Mouse (Mus musculus): ENCODE measurements around the gene Nf2. TPM values are rescaled to one million over a fixed set of nuclear protein-coding genes. Genes with fewer than 3 reads are reported as not detected.

Gene Nf2
- total and polyA plus RNA-seq, 3 experiments, result 45.2 to 103 (median 50.7) TPM

DNA sequence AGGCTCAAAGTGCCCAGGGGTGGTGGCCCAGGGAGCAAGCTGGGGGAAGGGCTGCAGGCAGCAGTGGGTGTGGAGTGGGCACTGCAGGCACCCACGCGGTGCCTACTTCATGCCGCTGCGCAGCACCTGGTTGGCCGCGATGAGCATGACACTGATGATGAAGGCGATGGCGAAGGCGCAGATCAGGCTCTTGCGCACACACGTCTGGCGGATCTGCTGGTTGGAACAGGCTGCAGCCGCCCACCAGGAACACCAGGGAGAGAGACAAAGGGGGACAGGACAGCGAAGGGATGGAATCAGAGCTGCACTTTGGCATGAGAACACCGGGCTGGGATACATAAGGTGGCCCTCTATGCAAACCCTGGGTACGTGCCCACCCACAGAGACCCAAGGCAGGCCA is 110.6 kb downstream of the Nf2 start:
- DNase-seq (ENCODE audit: extremely low read depth), result no peak
- dilution Hi-C loops (cut with MboI; ENCODE audit: extremely low pct_ligation_motif_present, extremely low pct_unique_long_range_greater_than_20kb, low sequenced_read_pairs), result no loop called here
- Histone ChIP-seq H3K4me3 (replicated peaks in 1 of 3; ENCODE audit: low read depth in 2 of 3, low read length in 2 of 3, poor library complexity in 1 of 3) (no peak overlapping the region), H3K9me3 (replicated peaks; ENCODE audit: low read length) (no peaks in the 10 kb centered on the region), H3K27ac (ENCODE audit: insufficient read depth, low read depth) (no peak overlapping the region), H3K36me3 (replicated peaks in 1 of 2; ENCODE audit: control insufficient read depth in 1 of 2, insufficient read depth in 1 of 2, low read length in 1 of 2) (peaks cover 21 to 50% of the 10 kb centered on the region in 2 experiments), H3K27me3 (replicated peaks) (no peaks in the 10 kb centered on the region), H3K79me2 (replicated peaks; ENCODE audit: control insufficient read depth, extremely low read depth, insufficient read depth, poor library complexity, severe bottlenecking) (no peaks in the 10 kb centered on the region), H3K9ac (ENCODE audit: insufficient read depth, low read depth) (no peak overlapping the region), H3K4me1 (ENCODE audit: control insufficient read depth in 1 of 2, insufficient read depth in 2 of 2) (peaks cover 8 to 35% of the 10 kb centered on the region in 2 experiments), H3K4me2 (ENCODE audit: insufficient read depth, low read depth, poor library complexity, severe bottlenecking) (no peak overlapping the region)
- TF ChIP-seq TCF12 (IDR thresholded peaks at IDR 0.05; ENCODE audit: low read depth, low read length), result no peak
- no peak for TF ChIP-seq NRF1 (IDR thresholded peaks at IDR 0.05; ENCODE audit: low read depth, low read length)
- TF ChIP-seq MAX (IDR thresholded peaks at IDR 0.05; ENCODE audit: low read length), result no peak
- TF ChIP-seq SIN3A (IDR thresholded peaks at IDR 0.05; ENCODE audit: low read length), result no peak
- no peak for TF ChIP-seq ZMIZ1 (IDR thresholded peaks at IDR 0.05; ENCODE audit: low read depth, low read length)
- TF ChIP-seq E2F4 (IDR thresholded peaks at IDR 0.05; ENCODE audit: insufficient replicate concordance, low read depth, low read length), result no peak
- TF ChIP-seq TBP (conservative IDR thresholded peaks at IDR 0.05; ENCODE audit: low read depth, low read length), result no peak
- no peak for TF ChIP-seq CHD1 (IDR thresholded peaks at IDR 0.05; ENCODE audit: low read depth, low read length)
- TF ChIP-seq RCOR1 (conservative IDR thresholded peaks at IDR 0.05; ENCODE audit: low read depth, low read length), result no peak
- no peak for TF ChIP-seq MYC (IDR thresholded peaks at IDR 0.05; ENCODE audit: low read depth, low read length)
- TF ChIP-seq PAX5 (IDR thresholded peaks at IDR 0.05; ENCODE audit: low read length), result no peak
- TF ChIP-seq ZNF384 (IDR thresholded peaks at IDR 0.05; ENCODE audit: low read depth, low read length), result no peak
- no peak for TF ChIP-seq SMC3 (IDR thresholded peaks at IDR 0.05; ENCODE audit: low read depth, low read length)
- no peak for TF ChIP-seq HCFC1 (IDR thresholded peaks at IDR 0.05; ENCODE audit: low read depth, low read length)
- in situ Hi-C loops (cut with MboI; ENCODE audit: low pct_ligation_motif_present, low pct_unique_long_range_greater_than_20kb, low sequenced_read_pairs), result loop anchor here (5.0 kb wide), 1 partner anchor 34 kb away; no protein-coding TSS in a partner anchor

DNA sequence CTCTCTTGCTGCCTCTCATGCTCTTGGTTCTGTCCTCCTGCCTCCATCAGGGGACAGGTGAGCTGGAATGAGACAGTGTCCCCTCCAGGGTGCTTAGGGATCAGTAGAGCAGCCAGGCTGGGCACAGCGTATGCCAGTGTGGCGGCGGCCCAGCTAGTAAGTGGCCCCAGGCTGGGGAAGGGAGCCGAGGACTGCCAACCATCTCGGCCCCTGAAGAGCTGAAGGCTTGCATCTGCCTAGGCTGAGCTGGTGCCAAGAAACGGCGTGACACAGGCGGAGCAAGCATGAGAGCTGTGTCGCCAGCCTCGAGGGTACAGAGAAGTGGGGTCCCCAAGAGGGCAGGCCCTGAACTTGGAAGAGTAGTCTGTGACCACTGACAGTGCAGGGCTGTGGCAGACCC is 111.7 kb downstream of the Nf2 start:
- Histone ChIP-seq H3K79me2 (replicated peaks; ENCODE audit: control insufficient read depth, extremely low read depth, insufficient read depth, poor library complexity, severe bottlenecking) (no peaks in the 10 kb centered on the region), H3K4me1 (ENCODE audit: control insufficient read depth in 1 of 2, insufficient read depth in 2 of 2) (peaks cover 8 to 35% of the 10 kb centered on the region in 2 experiments), H3K4me2 (ENCODE audit: insufficient read depth, low read depth, poor library complexity, severe bottlenecking) (no peak overlapping the region), H3K9ac (ENCODE audit: insufficient read depth, low read depth) (no peak overlapping the region), H3K27ac (ENCODE audit: insufficient read depth, low read depth) (no peak overlapping the region), H3K9me3 (replicated peaks; ENCODE audit: low read length) (no peaks in the 10 kb centered on the region), H3K36me3 (replicated peaks in 1 of 2; ENCODE audit: control insufficient read depth in 1 of 2, insufficient read depth in 1 of 2, low read length in 1 of 2) (peaks cover 23 to 53% of the 10 kb centered on the region in 2 experiments), H3K4me3 (replicated peaks in 1 of 3; ENCODE audit: low read depth in 2 of 3, low read length in 2 of 3, poor library complexity in 1 of 3) (no peak overlapping the region), H3K27me3 (replicated peaks) (no peaks in the 10 kb centered on the region)
- TF ChIP-seq IRF4 (IDR thresholded peaks at IDR 0.05; ENCODE audit: low read depth, low read length) (no peak), E2F4 (IDR thresholded peaks at IDR 0.05; ENCODE audit: insufficient replicate concordance, low read depth, low read length) (no peak), JUND (conservative IDR thresholded peaks at IDR 0.05; ENCODE audit: low read depth, low read length) (no peak), CTCF (conservative IDR thresholded peaks at IDR 0.05 in 1 of 2, IDR thresholded peaks at IDR 0.05 in 1 of 2; ENCODE audit: low read depth in 2 of 2, low read length in 2 of 2) (no peak), MAZ (IDR thresholded peaks at IDR 0.05; ENCODE audit: low read depth, low read length) (no peak)
- dilution Hi-C loops (cut with MboI; ENCODE audit: extremely low pct_ligation_motif_present, extremely low pct_unique_long_range_greater_than_20kb, low sequenced_read_pairs) (no loop called here), in situ Hi-C loops (cut with MboI; ENCODE audit: low pct_ligation_motif_present, low pct_unique_long_range_greater_than_20kb, low sequenced_read_pairs) (loop anchor here (5.0 kb wide), 1 partner anchor 35 kb away; no protein-coding TSS in a partner anchor)
- no peak for DNase-seq (ENCODE audit: extremely low read depth)

All from CH12.LX (cell line).